Mouse (Mus musculus): ENCODE measurements at regions not wholly inside any gene's neighbourhood (a gene's known extent, or its start where the extent isn't known, plus 50 kb on each side); places are given as distances from the start of the nearest gene placed in this dataset.
A peak's percentile ranks its signal among the peaks of the same experiment; 100 is the strongest.

- Histone ChIP-seq H3K4me2 (ENCODE audit: low read length) (no peak overlapping the region), H3K9ac (ENCODE audit: low read depth, low read length) (no peak overlapping the region), H3K4me1 (ENCODE audit: control insufficient read depth, insufficient read depth, low read length) (peaks cover 19% of the 10 kb centered on the region), H3K36me3 (ENCODE audit: control insufficient read depth, insufficient read depth, low read length) (no peaks in the 10 kb centered on the region), H3K27me3 (ENCODE audit: control insufficient read depth, insufficient read depth, low read depth, low read length) (no peaks in the 10 kb centered on the region), H3K4me3 (ENCODE audit: low read depth, low read length) (no peak overlapping the region), H3K27ac (ENCODE audit: low read length) (no peak overlapping the region; the same call in 1 of the 2 replicates), H3K9me3 (replicated peaks; ENCODE audit: control insufficient read depth, low read length, poor library complexity, severe bottlenecking) (no peaks in the 10 kb centered on the region)
- 55% methylated on average over 8 of the region's 8 CpGs for WGBS
- 0 out of 2 replicates have a peak, but pooled peaks have one; percentile 50 for ATAC-seq
Observed at GRCm38 (mm10) chr10:39261174-39262145, 97.9 kb upstream of the Ccn6 start.

GRCm38 (mm10) chr10:39260061-39260460, 96.5 kb upstream of the Ccn6 start:
- 80% methylated on average over 6 of the region's 6 CpGs for WGBS
- H3K27me3 ChIP-seq (ENCODE audit: control insufficient read depth, insufficient read depth, low read depth, low read length), result no peaks in the 10 kb centered on the region
- H3K4me3 ChIP-seq (ENCODE audit: low read depth, low read length), result no peak overlapping the region
- no peak overlapping the region for H3K4me2 ChIP-seq (ENCODE audit: low read length)
- H3K27ac ChIP-seq (ENCODE audit: low read length), result no peak overlapping the region
- H3K9me3 ChIP-seq (replicated peaks; ENCODE audit: control insufficient read depth, low read length, poor library complexity, severe bottlenecking), result no peaks in the 10 kb centered on the region
- H3K4me1 ChIP-seq (ENCODE audit: control insufficient read depth, insufficient read depth, low read length), result peaks cover 18% of the 10 kb centered on the region
- H3K9ac ChIP-seq (ENCODE audit: low read depth, low read length), result no peak overlapping the region
- H3K36me3 ChIP-seq (ENCODE audit: control insufficient read depth, insufficient read depth, low read length), result no peaks in the 10 kb centered on the region
- ATAC-seq, result no peak

GRCm38 (mm10) chr10:39257371-39258154, 94.0 kb upstream of the Ccn6 start:
- Histone ChIP-seq H3K4me1 (ENCODE audit: control insufficient read depth, insufficient read depth, low read length) (peaks cover 16% of the 10 kb centered on the region), H3K9me3 (replicated peaks; ENCODE audit: control insufficient read depth, low read length, poor library complexity, severe bottlenecking) (no peaks in the 10 kb centered on the region), H3K9ac (ENCODE audit: low read depth, low read length) (no peak overlapping the region), H3K4me3 (ENCODE audit: low read depth, low read length) (no peak overlapping the region), H3K4me2 (ENCODE audit: low read length) (no peak overlapping the region), H3K27ac (ENCODE audit: low read length) (no peak overlapping the region), H3K36me3 (ENCODE audit: control insufficient read depth, insufficient read depth, low read length) (no peaks in the 10 kb centered on the region), H3K27me3 (ENCODE audit: control insufficient read depth, insufficient read depth, low read depth, low read length) (no peaks in the 10 kb centered on the region)
- WGBS, result 97% methylated on average over 2 of the region's 2 CpGs
- no peak for ATAC-seq

- ATAC-seq, result no peak
- H3K9ac ChIP-seq (ENCODE audit: low read depth, low read length), result no peak overlapping the region
- H3K4me2 ChIP-seq (ENCODE audit: low read length), result no peak overlapping the region
- H3K4me1 ChIP-seq (ENCODE audit: control insufficient read depth, insufficient read depth, low read length), result no peaks in the 10 kb centered on the region
- H3K27me3 ChIP-seq (ENCODE audit: control insufficient read depth, insufficient read depth, low read depth, low read length), result no peaks in the 10 kb centered on the region
- H3K36me3 ChIP-seq (ENCODE audit: control insufficient read depth, insufficient read depth, low read length), result no peaks in the 10 kb centered on the region
- H3K9me3 ChIP-seq (replicated peaks; ENCODE audit: control insufficient read depth, low read length, poor library complexity, severe bottlenecking), result no peaks in the 10 kb centered on the region
- 82% methylated on average over 2 of the region's 2 CpGs for WGBS
- H3K27ac ChIP-seq (ENCODE audit: low read length), result no peak overlapping the region
- no peak overlapping the region for H3K4me3 ChIP-seq (ENCODE audit: low read depth, low read length)
Observed at GRCm38 (mm10) chr10:39254561-39254960, 91.0 kb upstream of the Ccn6 start.

GRCm38 (mm10) chr10:39250039-39250438, 86.4 kb upstream of the Ccn6 start:
- 88% methylated on average over 3 of the region's 3 CpGs for WGBS
- no peaks in the 10 kb centered on the region for H3K4me1 ChIP-seq (ENCODE audit: control insufficient read depth, insufficient read depth, low read length)
- no peak for ATAC-seq
- H3K27ac ChIP-seq (ENCODE audit: low read length), result no peak overlapping the region
- no peaks in the 10 kb centered on the region for H3K9me3 ChIP-seq (replicated peaks; ENCODE audit: control insufficient read depth, low read length, poor library complexity, severe bottlenecking)
- H3K9ac ChIP-seq (ENCODE audit: low read depth, low read length), result no peak overlapping the region
- no peaks in the 10 kb centered on the region for H3K36me3 ChIP-seq (ENCODE audit: control insufficient read depth, insufficient read depth, low read length)
- no peak overlapping the region for H3K4me2 ChIP-seq (ENCODE audit: low read length)
- no peaks in the 10 kb centered on the region for H3K27me3 ChIP-seq (ENCODE audit: control insufficient read depth, insufficient read depth, low read depth, low read length)
- H3K4me3 ChIP-seq (ENCODE audit: low read depth, low read length), result no peak overlapping the region

GRCm38 (mm10) chr10:39248486-39248885, 84.9 kb upstream of the Ccn6 start:
- Histone ChIP-seq H3K27me3 (ENCODE audit: control insufficient read depth, insufficient read depth, low read depth, low read length) (no peaks in the 10 kb centered on the region), H3K36me3 (ENCODE audit: control insufficient read depth, insufficient read depth, low read length) (no peaks in the 10 kb centered on the region), H3K9ac (ENCODE audit: low read depth, low read length) (no peak overlapping the region), H3K9me3 (replicated peaks; ENCODE audit: control insufficient read depth, low read length, poor library complexity, severe bottlenecking) (no peaks in the 10 kb centered on the region), H3K4me2 (ENCODE audit: low read length) (no peak overlapping the region), H3K4me3 (ENCODE audit: low read depth, low read length) (no peak overlapping the region), H3K4me1 (ENCODE audit: control insufficient read depth, insufficient read depth, low read length) (no peaks in the 10 kb centered on the region), H3K27ac (ENCODE audit: low read length) (no peak overlapping the region)
- WGBS, result 88% methylated on average over 4 of the region's 4 CpGs
- ATAC-seq, result no peak

GRCm38 (mm10) chr10:39246984-39247383, 83.4 kb upstream of the Ccn6 start:
- Histone ChIP-seq H3K4me2 (ENCODE audit: low read length) (no peak overlapping the region), H3K36me3 (ENCODE audit: control insufficient read depth, insufficient read depth, low read length) (no peaks in the 10 kb centered on the region), H3K4me3 (ENCODE audit: low read depth, low read length) (no peak overlapping the region), H3K27me3 (ENCODE audit: control insufficient read depth, insufficient read depth, low read depth, low read length) (no peaks in the 10 kb centered on the region), H3K4me1 (ENCODE audit: control insufficient read depth, insufficient read depth, low read length) (no peaks in the 10 kb centered on the region), H3K9me3 (replicated peaks; ENCODE audit: control insufficient read depth, low read length, poor library complexity, severe bottlenecking) (no peaks in the 10 kb centered on the region), H3K27ac (ENCODE audit: low read length) (no peak overlapping the region), H3K9ac (ENCODE audit: low read depth, low read length) (no peak overlapping the region)
- ATAC-seq, result no peak
- 51% methylated on average over 3 of the region's 3 CpGs for WGBS

GRCm38 (mm10) chr10:39245141-39245540, 81.5 kb upstream of the Ccn6 start:
- no peaks in the 10 kb centered on the region for H3K27me3 ChIP-seq (ENCODE audit: control insufficient read depth, insufficient read depth, low read depth, low read length)
- ATAC-seq, result no peak
- no peak overlapping the region for H3K4me2 ChIP-seq (ENCODE audit: low read length)
- no peak overlapping the region for H3K27ac ChIP-seq (ENCODE audit: low read length)
- H3K36me3 ChIP-seq (ENCODE audit: control insufficient read depth, insufficient read depth, low read length), result no peaks in the 10 kb centered on the region
- no peak overlapping the region for H3K4me3 ChIP-seq (ENCODE audit: low read depth, low read length)
- no peak overlapping the region for H3K9ac ChIP-seq (ENCODE audit: low read depth, low read length)
- no peaks in the 10 kb centered on the region for H3K9me3 ChIP-seq (replicated peaks; ENCODE audit: control insufficient read depth, low read length, poor library complexity, severe bottlenecking)
- H3K4me1 ChIP-seq (ENCODE audit: control insufficient read depth, insufficient read depth, low read length), result peaks cover 4% of the 10 kb centered on the region
- 82% methylated on average over 4 of the region's 4 CpGs for WGBS

GRCm38 (mm10) chr10:39244061-39244460, 80.5 kb upstream of the Ccn6 start:
- no peaks in the 10 kb centered on the region for H3K36me3 ChIP-seq (ENCODE audit: control insufficient read depth, insufficient read depth, low read length)
- 91% methylated on average over 6 of the region's 6 CpGs for WGBS
- no peak overlapping the region for H3K27ac ChIP-seq (ENCODE audit: low read length)
- no peak overlapping the region for H3K4me2 ChIP-seq (ENCODE audit: low read length)
- no peaks in the 10 kb centered on the region for H3K9me3 ChIP-seq (replicated peaks; ENCODE audit: control insufficient read depth, low read length, poor library complexity, severe bottlenecking)
- no peaks in the 10 kb centered on the region for H3K27me3 ChIP-seq (ENCODE audit: control insufficient read depth, insufficient read depth, low read depth, low read length)
- H3K9ac ChIP-seq (ENCODE audit: low read depth, low read length), result no peak overlapping the region
- ATAC-seq, result no peak
- H3K4me1 ChIP-seq (ENCODE audit: control insufficient read depth, insufficient read depth, low read length), result peaks cover 8% of the 10 kb centered on the region
- no peak overlapping the region for H3K4me3 ChIP-seq (ENCODE audit: low read depth, low read length)
